Mouse (Mus musculus) stomach, postnatal 0 days (tissue): Measurements from ENCODE around the gene Slc35c2. TPM values are rescaled to one million over a fixed set of nuclear protein-coding genes. Genes with fewer than 3 reads are reported as not detected.

ENCODE experiments used
- ATAC-seq: fragments of 200-750 bp; cut with Nextera tagmentation; 2 replicates; pipeline ENCODE4 v1.8.0; 2017; ENCODE audit not compliant: low FRiP score, low TSS enrichment
- DNase-seq: peaks from one replicate; pipeline ENCODE4 v3.0.0-alpha.2; 2016; ENCODE audit warnings: low spot score
- H3K27ac ChIP-seq: fragments of 300-500 bp; sonication (generic); replicated peaks from 2 replicates; pipeline ENCODE4 v1.5.1; 2014; ENCODE audit warnings: mild to moderate bottlenecking, control low read depth
- H3K27me3 ChIP-seq: fragments of 300-500 bp; sonication (generic); 2 replicates; pipeline ENCODE4 v1.6.1; 2014; ENCODE audit warnings: low read length; ENCODE audit not compliant: control insufficient read depth, insufficient read depth
- H3K36me3 ChIP-seq: fragments of 300-500 bp; sonication (generic); 2 replicates; pipeline ENCODE4 v1.6.1; 2014; ENCODE audit warnings: low read length, mixed read lengths; ENCODE audit not compliant: control insufficient read depth, insufficient read depth
- H3K4me1 ChIP-seq: fragments of 300-500 bp; sonication (generic); replicated peaks from 2 replicates; pipeline ENCODE4 v1.6.1; 2014; ENCODE audit warnings: antibody characterized with exemption; ENCODE audit not compliant: control insufficient read depth, insufficient read depth
- H3K4me2 ChIP-seq: fragments of 300-500 bp; sonication (generic); replicated peaks from 2 replicates; pipeline ENCODE4 v1.6.1; 2014; ENCODE audit warnings: low read depth, mild to moderate bottlenecking, control low read depth, moderate library complexity
- H3K4me3 ChIP-seq: fragments of 300-500 bp; sonication (generic); 2 replicates; pipeline ENCODE4 v1.5.1; 2014; ENCODE audit warnings: low read depth, low read length, control low read depth
- H3K9ac ChIP-seq: fragments of 300-500 bp; sonication (generic); 2 replicates; pipeline ENCODE4 v1.6.1; 2014; ENCODE audit warnings: mild to moderate bottlenecking, low read length, control low read depth, mixed read lengths
- H3K9me3 ChIP-seq: fragments of 300-500 bp; sonication (generic); 2 replicates; pipeline ENCODE4 v1.6.1; 2016; ENCODE audit warnings: low read length; ENCODE audit not compliant: control insufficient read depth
- CTCF ChIP-seq: IDR thresholded peaks from 2 replicates; pipeline ENCODE4 v1.5.1; 2016; ENCODE audit warnings: antibody characterized with exemption, low read depth, mild to moderate bottlenecking, moderate library complexity
- EP300 ChIP-seq: optimal IDR thresholded peaks from 2 replicates; pipeline ENCODE3; 2016; ENCODE audit warnings: antibody characterized with exemption
- whole genome bisulfite sequencing: fragments of 180-500 bp; shearing (Covaris S2); extraction: QIAGEN DNeasy Blood & Tissue Kit; methylation state at CpG from one replicate; pipeline ENCODE4 v1.1.7; 2014; 5-methylcytosine and 5-hydroxymethylcytosine counted together
- polyA plus RNA-seq: library from polyadenylated mRNA; unstranded; fragments of >200 nt; fragmentation: Nextera tagmentation; extraction: Ambion mirVana; gene quantifications from 2 replicates; pipeline ENCODE4 v1.2.1, GENCODE M21; 2015

Slc35c2 gene
- polyA plus RNA-seq, 1 experiment from 2014 or later = 38.5 TPM

- Histone ChIP-seq H3K4me2 (no peak overlapping the region), H3K9me3 (no peaks in the 10 kb centered on the region), H3K36me3 (no peaks in the 10 kb centered on the region), H3K9ac (no peak overlapping the region), H3K4me1 (no peaks in the 10 kb centered on the region), H3K4me3 (no peak overlapping the region), H3K27me3 (peaks cover 3% of the 10 kb centered on the region; the same call in 1 of the 2 replicates), H3K27ac (no peak overlapping the region)
- TF ChIP-seq EP300 = no peak
- no peak for TF ChIP-seq CTCF
- no peak for ATAC-seq
- DNase-seq = no peak
- 18% methylated on average over 3 of the region's 3 CpGs for WGBS
Measured at GRCm38 (mm10) chr2:165248967-165249366, 38.7 kb downstream of the Slc35c2 start.

GRCm38 (mm10) chr2:165246349-165246748, 41.3 kb downstream of the Slc35c2 start:
- 15% methylated on average over 11 of the region's 11 CpGs for WGBS
- H3K4me2 ChIP-seq = no peak overlapping the region
- no peaks in the 10 kb centered on the region for H3K9me3 ChIP-seq
- no peaks in the 10 kb centered on the region for H3K4me1 ChIP-seq
- H3K36me3 ChIP-seq = no peaks in the 10 kb centered on the region
- TF ChIP-seq EP300 (no peak), CTCF (no peak)
- DNase-seq (no peak), ATAC-seq (no peak)
- no peak overlapping the region for H3K4me3 ChIP-seq
- H3K9ac ChIP-seq = no peak overlapping the region
- H3K27ac ChIP-seq = no peak overlapping the region
- peaks cover 10% of the 10 kb centered on the region; the same call in 1 of the 2 replicates for H3K27me3 ChIP-seq

- Histone ChIP-seq H3K36me3 (no peaks in the 10 kb centered on the region), H3K4me3 (no peak overlapping the region), H3K9ac (no peak overlapping the region), H3K9me3 (no peaks in the 10 kb centered on the region), H3K27me3 (peaks cover 20% of the 10 kb centered on the region), H3K4me2 (no peak overlapping the region), H3K4me1 (no peaks in the 10 kb centered on the region), H3K27ac (no peak overlapping the region)
- no peak for DNase-seq
- ATAC-seq = no peak
- TF ChIP-seq CTCF = no peak
- TF ChIP-seq EP300 = no peak
- 6% methylated on average over 11 of the region's 11 CpGs for WGBS
Measured at GRCm38 (mm10) chr2:165243122-165243720, 44.4 kb downstream of the Slc35c2 start.

- H3K27me3 ChIP-seq = peaks cover 20% of the 10 kb centered on the region
- no peak for ATAC-seq
- H3K4me1 ChIP-seq = no peaks in the 10 kb centered on the region
- no peak overlapping the region for H3K4me2 ChIP-seq
- H3K9me3 ChIP-seq = no peaks in the 10 kb centered on the region
- no peaks in the 10 kb centered on the region for H3K36me3 ChIP-seq
- DNase-seq = no peak
- H3K9ac ChIP-seq = no peak overlapping the region
- no peak overlapping the region for H3K27ac ChIP-seq
- H3K4me3 ChIP-seq = no peak overlapping the region
- 3% methylated on average over 13 of the region's 13 CpGs for WGBS
- no peak for TF ChIP-seq EP300
- TF ChIP-seq CTCF = no peak
Measured at GRCm38 (mm10) chr2:165242575-165242974, 45.1 kb downstream of the Slc35c2 start.

- Histone ChIP-seq H3K27ac (no peak overlapping the region), H3K36me3 (no peaks in the 10 kb centered on the region), H3K9me3 (no peaks in the 10 kb centered on the region), H3K4me3 (no peak overlapping the region), H3K4me1 (no peaks in the 10 kb centered on the region), H3K4me2 (no peak overlapping the region), H3K27me3 (peaks cover 22% of the 10 kb centered on the region), H3K9ac (no peak overlapping the region)
- no peak for TF ChIP-seq CTCF
- no peak for TF ChIP-seq EP300
- DNase-seq (no peak), ATAC-seq (no peak)
- WGBS = 55% methylated on average over 7 of the region's 7 CpGs
Measured at GRCm38 (mm10) chr2:165241786-165242185, 45.9 kb downstream of the Slc35c2 start.

- no peak for TF ChIP-seq EP300
- TF ChIP-seq CTCF = no peak
- no peaks in the 10 kb centered on the region for H3K36me3 ChIP-seq
- no peaks in the 10 kb centered on the region for H3K9me3 ChIP-seq
- ATAC-seq (no peak), DNase-seq (no peak)
- no peak overlapping the region for H3K4me3 ChIP-seq
- 37% methylated on average over 8 of the region's 8 CpGs for WGBS
- no peak overlapping the region for H3K27ac ChIP-seq
- H3K4me1 ChIP-seq = no peaks in the 10 kb centered on the region
- H3K4me2 ChIP-seq = no peak overlapping the region
- peaks cover 19% of the 10 kb centered on the region for H3K27me3 ChIP-seq
- H3K9ac ChIP-seq = no peak overlapping the region
Measured at GRCm38 (mm10) chr2:165240371-165240770, 47.3 kb downstream of the Slc35c2 start.
